12 mouse cellular contexts compared by ENCODE assay signal in genomic region chr14:73102986-73103385, GRCm38 (mm10). TPM values are rescaled to one million over a fixed set of nuclear protein-coding genes. Genes with fewer than 3 reads are reported as not detected.
DNase-seq lines count a peak whose midpoint lies in the region; ATAC-seq and TF ChIP-seq lines count a peak whose summit lies in the region.
"Not testable (repeated sequence)": the region's sequence is repeated elsewhere in the genome, so short reads cannot be mapped to it uniquely, and the experiment has no call there.
"Had no signal": no experiment of that assay in that cellular context is flagged by ENCODE, and none has a peak within 500 bp of the region (broad histone marks: within the 10 kb centered on the region; RNA-seq: fewer than 3 reads in every experiment).

No protein-coding gene starts in this region.

- not testable (repeated sequence) for ATAC-seq in heart, embryonic 13.5 days (ENCODE audit: extremely low read depth, insufficient number of reproducible peaks, low FRiP score, low TSS enrichment); intestine, embryonic 15.5 days; intestine, postnatal 0 days; midbrain, embryonic 11.5 days (ENCODE audit: low FRiP score); neural tube, embryonic 14.5 days (ENCODE audit: low read depth)

- not testable (repeated sequence) for H3K36me3 ChIP-seq in heart, embryonic 13.5 days; intestine, embryonic 15.5 days; intestine, postnatal 0 days (ENCODE audit: control insufficient read depth, insufficient read depth); midbrain, embryonic 11.5 days (ENCODE audit: control insufficient read depth, insufficient read depth, low read length); neural tube, embryonic 14.5 days (ENCODE audit: control insufficient read depth, insufficient read depth, low read length)

- peaks cover 43% of the 10 kb centered on the region for H3K27me3 ChIP-seq in heart, embryonic 13.5 days (replicated peaks)
- not testable (repeated sequence) for H3K27me3 ChIP-seq in intestine, embryonic 15.5 days (replicated peaks); intestine, postnatal 0 days (replicated peaks; ENCODE audit: control insufficient read depth, insufficient read depth, low read length); midbrain, embryonic 11.5 days (ENCODE audit: control insufficient read depth, insufficient read depth, low read length); neural tube, embryonic 14.5 days (ENCODE audit: control insufficient read depth, insufficient read depth, low read length)

- H3K27ac ChIP-seq in heart, embryonic 13.5 days (replicated peaks); intestine, embryonic 15.5 days; intestine, postnatal 0 days (ENCODE audit: low read depth, low read length); midbrain, embryonic 11.5 days (ENCODE audit: low read depth, low read length); neural tube, embryonic 14.5 days (ENCODE audit: low read depth, low read length): not testable (repeated sequence)

- H3K4me3 ChIP-seq in heart, embryonic 13.5 days; intestine, postnatal 0 days (ENCODE audit: low read depth, low read length); midbrain, embryonic 11.5 days (ENCODE audit: low read depth, low read length); neural tube, embryonic 14.5 days (ENCODE audit: low read depth, low read length): not testable (repeated sequence)
- H3K4me3 ChIP-seq in intestine, embryonic 15.5 days (replicated peaks) = peak overlapping the region; percentile 13; the same call in 1 of the 2 replicates

- not testable (repeated sequence) for H3K4me1 ChIP-seq in heart, embryonic 13.5 days; intestine, embryonic 15.5 days (replicated peaks); midbrain, embryonic 11.5 days (ENCODE audit: control insufficient read depth, insufficient read depth, low read length); neural tube, embryonic 14.5 days (ENCODE audit: control insufficient read depth, insufficient read depth, low read length)
- H3K4me1 ChIP-seq in intestine, postnatal 0 days (replicated peaks; ENCODE audit: control insufficient read depth, insufficient read depth, low read length) = peaks cover 14% of the 10 kb centered on the region; the same call in 1 of the 2 replicates

- not testable (repeated sequence) for H3K9ac ChIP-seq in heart, embryonic 13.5 days; intestine, embryonic 15.5 days; intestine, postnatal 0 days (ENCODE audit: low read depth, low read length); midbrain, embryonic 11.5 days (ENCODE audit: low read length); neural tube, embryonic 14.5 days (replicated peaks; ENCODE audit: low read depth, low read length)

- not testable (repeated sequence) for TF ChIP-seq CTCF in intestine, postnatal 0 days (IDR thresholded peaks at IDR 0.05; ENCODE audit: low read depth)

- not testable (repeated sequence) for H3K9me3 ChIP-seq in heart, embryonic 13.5 days; intestine, embryonic 15.5 days; intestine, postnatal 0 days (ENCODE audit: control insufficient read depth); midbrain, embryonic 11.5 days (ENCODE audit: control insufficient read depth, low read length); neural tube, embryonic 14.5 days (ENCODE audit: control insufficient read depth, low read length)

- WGBS in heart, embryonic 13.5 days = 22% methylated on average over 4 of the region's 4 CpGs
- WGBS in intestine, embryonic 15.5 days = 24% methylated on average over 4 of the region's 4 CpGs
- WGBS in intestine, postnatal 0 days = 18% methylated on average over 4 of the region's 4 CpGs
- WGBS in midbrain, embryonic 11.5 days = 17% methylated on average over 4 of the region's 4 CpGs
- 6% methylated on average over 4 of the region's 4 CpGs for WGBS in neural tube, embryonic 14.5 days

- peak; percentile 23 for DNase-seq in ES-CJ7 (ENCODE audit: low read depth, low spot score)
- peak; percentile 28 for DNase-seq in WW6 (ENCODE audit: low read depth, low spot score)
- DNase-seq in midbrain, embryonic 11.5 days (ENCODE audit: low spot score, missing footprints) = peak; percentile 17

- H3K4me2 ChIP-seq in heart, embryonic 13.5 days = 0 out of 2 replicates have a peak overlapping the region, but pooled peaks have one; percentile 20
- peak overlapping the region; percentile 52 for H3K4me2 ChIP-seq in intestine, embryonic 15.5 days (replicated peaks)
- H3K4me2 ChIP-seq in intestine, postnatal 0 days (replicated peaks; ENCODE audit: low read depth) = peak overlapping the region; percentile 50
- not testable (repeated sequence) for H3K4me2 ChIP-seq in midbrain, embryonic 11.5 days
- H3K4me2 ChIP-seq in neural tube, embryonic 14.5 days (ENCODE audit: low read depth, low read length) = peak overlapping the region; percentile 20; the same call in 1 of the 2 replicates

RNA-seq across cellular contexts. Expression of gene Rcbtb2, which starts 19.9 kb away (rescaled TPM):
- 61.2 and 61.9 TPM in 2 replicates for polyA plus RNA-seq in heart, embryonic 13.5 days (2015; fragmentation: Nextera tagmentation; extraction: Ambion mirVana)
- polyA plus RNA-seq in intestine, embryonic 15.5 days (2015; fragmentation: Nextera tagmentation; extraction: Ambion mirVana) = 69.2 and 77.0 TPM in 2 replicates
- 31.8 and 32.2 TPM in 2 replicates for polyA plus RNA-seq in intestine, postnatal 0 days (2015; fragmentation: Nextera tagmentation; extraction: Ambion mirVana)
- polyA plus RNA-seq in midbrain, embryonic 11.5 days (2014; fragmentation: Nextera tagmentation; extraction: Ambion mirVana) = 169 and 177 TPM in 2 replicates
- 61.2 and 69.7 TPM in 2 replicates for polyA plus RNA-seq in neural tube, embryonic 14.5 days (2014; fragmentation: Nextera tagmentation; extraction: Ambion mirVana)

RNA-seq across cellular contexts. Expression of gene Cysltr2, which starts 54.1 kb away (rescaled TPM):
- not detected in 2 replicates for polyA plus RNA-seq in heart, embryonic 13.5 days (2015; fragmentation: Nextera tagmentation; extraction: Ambion mirVana)
- polyA plus RNA-seq in intestine, embryonic 15.5 days (2015; fragmentation: Nextera tagmentation; extraction: Ambion mirVana) = 0.19 and 0.21 TPM in 2 replicates
- polyA plus RNA-seq in intestine, postnatal 0 days (2015; fragmentation: Nextera tagmentation; extraction: Ambion mirVana) = 0.30 and 0.41 TPM in 2 replicates
- not detected in 2 replicates for polyA plus RNA-seq in midbrain, embryonic 11.5 days (2014; fragmentation: Nextera tagmentation; extraction: Ambion mirVana)
- 0.25 TPM in 1 of 2 replicates, not detected in the other for polyA plus RNA-seq in neural tube, embryonic 14.5 days (2014; fragmentation: Nextera tagmentation; extraction: Ambion mirVana)
- polyA plus RNA-seq: embryonic facial prominence, embryonic 10.5 days; embryonic facial prominence, embryonic 12.5 days; forebrain, embryonic 11.5 days; forebrain, embryonic 13.5 days; forebrain, embryonic 15.5 days had no signal
